Mouse (Mus musculus) adrenal gland, postnatal 25 days (tissue): Measurements from ENCODE around the gene Catsperg1. TPM values are rescaled to one million over a fixed set of nuclear protein-coding genes. Genes with fewer than 3 reads are reported as not detected.
"Not testable (repeated sequence)": the region's sequence is repeated elsewhere in the genome, so short reads cannot be mapped to it uniquely, and the experiment has no call there.

ENCODE experiments used
- DNase-seq: peaks from one replicate; pipeline ENCODE4 v3.0.0; 2021; ENCODE audit warnings: mixed read lengths
- total RNA-seq: library from RNA; stranded (reverse); gene quantifications from 2 replicates; pipeline ENCODE4 v1.2.3, GENCODE M21; 2021

The Catsperg1 gene
- total RNA-seq, 1 experiment from 2014 or later = 2.8 TPM

DNA sequence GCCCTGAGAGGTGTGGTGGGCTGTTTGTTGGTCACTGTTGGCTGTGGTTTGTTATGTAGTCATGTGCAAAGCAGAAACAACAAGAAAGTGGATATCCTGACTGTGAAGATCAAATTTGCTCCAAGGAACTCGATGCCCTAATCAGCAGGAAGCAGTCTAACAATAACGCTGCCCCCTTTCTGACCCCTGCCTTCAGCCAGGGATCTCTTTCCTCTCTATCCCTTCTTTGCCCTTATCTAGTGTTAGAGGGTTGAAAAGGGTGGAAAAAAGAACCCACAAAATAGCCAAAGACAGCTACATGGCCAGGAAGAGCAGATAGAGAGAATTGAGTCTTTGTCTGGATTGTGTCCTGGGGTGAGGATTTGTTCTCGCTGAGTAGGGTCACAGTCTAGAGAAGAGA, 16.7 kb upstream of the Catsperg1 start:
- DNase-seq = no peak

DNA sequence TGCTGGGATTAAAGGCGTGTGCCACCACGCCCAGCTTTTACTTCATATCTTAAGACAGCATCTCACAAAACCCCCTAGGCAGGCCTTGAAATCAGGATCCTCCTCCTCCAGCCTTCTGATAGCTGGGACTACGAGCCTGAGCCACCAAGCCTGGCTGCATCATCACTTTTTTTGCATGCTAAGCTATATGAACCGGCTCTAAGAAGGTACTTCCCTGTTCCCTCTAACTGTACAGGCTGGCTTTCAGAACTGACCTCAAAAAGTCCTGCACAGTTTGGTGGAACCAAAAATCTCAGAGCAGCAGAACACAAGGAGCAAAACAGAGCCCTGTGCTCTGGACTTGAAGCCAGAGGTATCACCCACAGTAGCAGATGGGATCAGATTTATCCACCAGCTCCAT, 14.4 kb upstream of the Catsperg1 start:
- DNase-seq = no peak

DNA sequence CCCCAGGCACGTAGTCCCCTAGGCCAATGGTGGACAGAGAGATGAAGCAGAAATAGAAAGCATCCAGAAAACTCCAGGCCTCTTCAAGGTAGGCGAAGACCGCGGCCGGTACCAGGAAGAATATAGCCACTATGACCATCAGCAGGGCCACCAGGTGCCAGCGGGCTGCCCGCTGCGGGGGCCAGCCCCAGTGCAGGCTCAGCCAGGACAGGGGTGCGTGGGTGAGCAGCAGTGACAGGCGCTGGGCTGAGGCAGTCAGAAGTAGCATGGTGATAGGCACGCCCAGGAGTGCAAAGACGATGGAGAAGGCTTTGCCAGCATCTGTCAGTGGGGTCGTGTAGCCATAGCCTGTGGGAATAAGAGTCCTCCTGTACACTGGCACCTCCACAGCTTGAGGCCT, 11.7 kb upstream of the Catsperg1 start:
- DNase-seq = no peak

DNA sequence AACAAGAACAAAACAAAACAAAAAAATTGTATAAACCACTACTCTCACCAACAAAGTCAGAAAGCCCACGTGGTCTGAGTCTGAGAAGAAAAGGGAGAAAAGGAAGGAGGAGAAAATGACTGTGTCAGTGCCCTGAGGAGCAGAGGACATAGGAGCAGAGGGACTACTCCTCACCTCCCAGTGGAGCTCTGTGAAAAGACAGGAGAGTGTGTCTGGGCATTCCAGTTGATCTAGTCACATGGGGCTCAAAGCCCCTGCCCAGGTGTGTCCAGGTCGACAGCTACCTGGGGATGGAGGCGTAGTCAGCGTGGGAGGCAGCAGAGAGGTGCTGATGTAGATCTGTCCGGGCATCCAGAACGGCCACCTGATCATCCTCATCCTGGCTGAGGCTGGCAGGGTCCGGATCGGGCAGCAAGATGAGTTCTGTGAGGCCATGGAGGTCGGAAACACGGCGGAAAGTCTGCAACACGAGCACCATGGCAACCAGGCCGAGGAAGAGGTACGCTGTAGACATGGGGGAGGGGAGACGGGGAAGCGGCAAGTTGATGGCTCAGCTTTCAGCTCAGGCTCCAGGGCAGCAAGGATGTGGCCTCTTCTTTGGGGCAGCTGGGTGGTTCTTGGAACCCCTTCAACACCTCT, 11.0 kb upstream of the Catsperg1 start:
- no peak for DNase-seq

DNA sequence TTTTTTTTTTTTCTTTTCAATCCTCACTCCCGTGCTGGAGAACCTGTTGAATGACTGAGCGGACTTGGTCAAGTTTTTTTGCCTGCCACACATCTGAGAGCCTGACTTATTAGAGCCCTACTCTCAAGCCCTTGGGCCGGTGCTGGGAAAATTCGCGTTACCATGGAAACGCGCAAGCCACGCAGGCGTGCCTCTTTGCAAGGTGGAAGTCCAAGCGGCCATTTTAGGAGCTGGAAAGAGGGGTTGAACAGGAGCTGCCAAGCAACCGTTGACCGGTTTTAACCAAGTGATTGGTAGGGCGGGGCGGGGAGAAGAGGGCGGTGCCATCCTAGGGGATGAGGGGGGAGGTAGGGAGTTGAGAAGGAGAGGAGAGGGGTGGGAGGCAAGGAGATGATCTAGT, 1.0 kb upstream of the Catsperg1 start:
- no peak for DNase-seq

DNA sequence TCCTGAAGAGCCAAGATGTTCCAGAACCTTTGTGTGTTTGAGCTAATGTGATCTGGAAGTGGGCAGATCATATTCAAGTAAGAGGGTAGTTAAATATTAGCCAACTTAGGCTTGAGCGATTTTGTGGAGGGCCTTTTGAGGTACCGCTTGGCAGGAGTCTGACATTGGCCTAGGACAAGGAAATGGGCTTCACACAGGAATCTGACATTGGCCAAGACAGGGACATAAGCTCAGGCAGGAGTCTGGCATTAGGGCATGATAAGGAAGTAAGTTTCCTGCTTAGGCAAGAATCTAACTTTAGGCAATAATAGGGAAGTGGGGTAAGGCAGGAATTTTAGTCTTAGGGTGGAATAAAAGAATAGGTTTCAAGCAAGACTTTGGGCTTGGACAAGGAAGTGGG, 401 bp upstream of the Catsperg1 start:
- no peak for DNase-seq

DNA sequence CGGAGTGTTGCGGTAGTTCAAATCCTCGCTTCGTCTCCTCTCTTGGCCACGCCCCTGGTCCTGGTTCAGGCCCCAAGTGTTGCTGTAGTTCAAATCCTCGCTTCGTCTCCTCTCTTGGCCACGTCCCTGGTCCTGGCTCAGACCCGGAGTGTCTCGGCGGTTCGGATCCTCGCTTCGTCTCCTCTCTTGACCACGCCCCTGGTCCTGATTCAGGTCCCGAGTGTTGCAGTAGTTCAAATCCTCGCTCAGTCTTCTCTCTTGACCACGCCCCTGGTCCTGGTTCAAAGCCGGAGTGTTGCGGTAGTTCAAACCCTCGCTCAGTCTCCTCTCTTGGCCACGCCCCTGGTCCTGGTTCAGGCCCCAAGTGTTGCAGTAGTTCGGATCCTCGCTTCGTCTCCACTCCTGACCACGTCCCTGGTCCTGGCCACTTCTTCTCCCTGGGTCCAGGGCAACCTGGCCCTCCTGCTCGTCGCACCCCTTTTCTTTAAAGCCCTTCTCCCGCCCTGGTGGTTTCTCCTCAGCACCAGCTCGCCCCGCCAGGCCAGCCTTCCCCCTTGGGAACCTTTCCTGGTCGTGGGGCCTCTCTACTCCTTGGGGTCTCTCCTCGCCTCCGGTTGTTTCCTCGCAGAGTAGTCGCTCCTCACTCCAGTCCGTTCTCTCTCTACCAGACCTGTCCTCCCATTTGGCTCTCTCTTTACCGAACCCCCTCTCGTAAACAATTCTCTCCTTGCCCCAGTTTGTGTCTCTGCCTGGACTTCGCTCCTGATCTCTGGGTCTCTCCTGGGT, 867 bp downstream of the Catsperg1 start:
- DNase-seq = not testable (repeated sequence)

DNA sequence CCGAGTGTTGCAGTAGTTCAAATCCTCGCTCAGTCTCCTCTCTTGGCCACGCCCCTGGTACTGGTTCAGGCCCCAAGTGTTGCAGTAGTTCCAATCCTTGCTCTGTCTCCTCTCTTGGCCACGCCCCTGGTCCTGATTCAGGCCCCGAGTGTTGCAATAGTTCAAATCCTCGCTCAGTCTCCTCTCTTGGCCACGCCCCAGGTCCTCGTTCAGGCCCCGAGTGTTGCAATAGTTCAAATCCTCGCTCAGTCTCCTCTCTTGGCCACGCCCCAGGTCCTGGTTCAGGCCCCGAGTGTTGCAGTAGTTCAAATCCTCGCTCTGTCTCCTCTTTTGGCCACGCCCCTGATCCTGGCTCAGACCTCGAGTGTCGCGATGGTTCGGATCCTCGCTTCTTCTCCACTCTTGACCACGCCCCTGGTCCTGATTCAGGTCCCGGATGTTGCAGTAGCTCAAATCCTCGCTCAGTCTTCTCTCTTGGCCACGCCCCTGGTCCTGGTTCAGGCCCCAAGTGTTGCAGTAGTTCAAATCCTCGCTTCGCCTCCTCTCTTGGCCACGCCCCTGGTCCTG, 1.6 kb downstream of the Catsperg1 start:
- DNase-seq = no peak

DNA sequence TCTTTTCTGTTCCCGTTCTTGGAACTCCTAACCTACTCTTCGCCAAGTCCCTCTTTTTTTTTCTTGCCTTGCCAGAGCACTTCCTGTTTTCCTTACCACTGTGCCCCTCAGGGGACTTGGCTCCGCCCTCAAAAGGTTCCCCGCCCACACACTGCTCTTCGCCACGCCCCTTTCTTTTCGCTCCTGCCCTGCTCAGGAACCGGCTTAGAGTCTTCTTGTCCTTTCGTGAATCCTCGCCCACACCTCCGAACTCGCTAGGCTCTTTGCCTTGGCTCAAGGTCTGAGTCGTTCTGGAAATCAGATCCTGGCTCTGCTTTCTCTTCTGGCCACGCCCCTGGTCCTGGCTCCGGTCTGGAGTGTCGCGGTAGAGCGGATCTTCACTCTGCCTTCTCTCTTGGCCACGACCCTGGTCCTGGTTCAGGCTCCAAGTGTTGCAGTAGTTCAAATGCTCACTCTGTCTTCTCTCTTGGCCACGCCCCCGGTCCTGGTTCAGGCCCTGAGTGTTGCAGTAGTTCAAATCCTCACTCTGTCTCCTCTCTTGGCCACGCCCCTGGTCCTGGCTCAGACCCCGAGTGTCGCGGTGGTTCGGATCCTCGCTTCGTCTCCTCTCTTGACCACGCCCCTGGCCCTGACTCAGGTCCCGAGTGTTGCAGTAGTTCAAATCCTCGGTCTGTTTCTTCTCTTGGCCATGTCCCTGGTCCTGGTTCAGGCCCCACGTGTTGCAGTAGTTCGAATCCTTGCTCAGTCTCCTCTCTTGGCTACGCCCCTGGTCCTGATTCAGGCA, 2.2 kb downstream of the Catsperg1 start:
- peak; percentile 71 for DNase-seq

DNA sequence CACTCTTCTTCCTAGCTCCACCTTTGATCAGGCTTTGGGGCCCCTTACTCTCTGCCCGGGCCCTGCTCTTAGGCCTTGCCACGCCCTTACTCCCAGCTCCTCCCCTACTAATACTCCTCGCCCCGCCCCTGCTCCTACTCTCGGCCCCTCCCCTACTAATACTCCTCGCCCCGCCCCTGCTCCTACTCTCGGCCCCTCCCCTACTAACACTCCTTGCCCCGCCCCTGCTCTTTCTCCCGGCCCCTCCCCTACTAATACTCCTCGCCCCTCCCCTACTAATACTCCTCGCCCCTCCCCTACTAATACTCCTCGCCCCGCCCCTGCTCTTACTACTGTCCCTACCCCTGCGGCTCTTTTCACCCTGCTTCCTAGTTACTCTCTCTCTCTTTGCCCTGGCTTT, 2.8 kb downstream of the Catsperg1 start:
- DNase-seq = peak; percentile 29

DNA sequence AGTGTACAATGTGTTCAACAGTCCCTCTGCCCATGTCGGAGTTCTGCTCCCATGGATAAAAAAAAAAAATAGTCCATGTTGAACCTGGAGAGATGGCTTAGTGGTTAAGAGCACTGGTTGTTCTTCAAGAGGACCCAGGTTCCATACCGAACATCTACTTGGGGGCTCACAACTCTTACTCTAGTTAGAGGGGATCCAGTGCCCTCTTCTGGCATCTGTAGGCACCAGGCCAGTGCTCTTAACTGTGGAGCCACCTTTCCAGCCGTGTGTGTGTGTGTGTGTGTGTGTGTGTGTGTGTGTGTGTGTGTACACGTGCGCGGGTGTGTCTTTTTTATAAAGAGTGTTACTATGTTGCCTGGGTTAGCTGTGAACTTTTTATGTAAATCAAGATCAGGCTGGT, 11.3 kb downstream of the Catsperg1 start:
- DNase-seq = no peak

DNA sequence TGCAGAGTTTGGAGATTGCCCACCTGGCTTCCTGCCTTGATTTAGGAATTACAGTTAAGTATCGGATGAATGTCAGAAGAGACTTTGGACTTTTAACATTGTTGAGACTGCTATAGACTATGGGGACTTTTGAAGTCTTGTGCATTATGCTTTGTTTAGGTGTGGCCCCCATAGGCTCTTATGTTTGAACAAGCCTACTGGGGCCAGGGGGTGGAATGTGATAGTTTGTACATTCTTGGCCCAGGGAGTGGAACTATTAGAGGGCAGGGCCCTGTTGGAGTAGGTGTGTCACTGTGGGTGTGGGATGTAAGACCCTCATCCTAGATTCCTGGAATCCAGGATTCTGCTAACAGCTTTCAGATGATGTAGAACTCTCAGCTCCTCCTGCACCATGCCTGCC, 19.6 kb downstream of the Catsperg1 start:
- DNase-seq = not testable (repeated sequence)

DNA sequence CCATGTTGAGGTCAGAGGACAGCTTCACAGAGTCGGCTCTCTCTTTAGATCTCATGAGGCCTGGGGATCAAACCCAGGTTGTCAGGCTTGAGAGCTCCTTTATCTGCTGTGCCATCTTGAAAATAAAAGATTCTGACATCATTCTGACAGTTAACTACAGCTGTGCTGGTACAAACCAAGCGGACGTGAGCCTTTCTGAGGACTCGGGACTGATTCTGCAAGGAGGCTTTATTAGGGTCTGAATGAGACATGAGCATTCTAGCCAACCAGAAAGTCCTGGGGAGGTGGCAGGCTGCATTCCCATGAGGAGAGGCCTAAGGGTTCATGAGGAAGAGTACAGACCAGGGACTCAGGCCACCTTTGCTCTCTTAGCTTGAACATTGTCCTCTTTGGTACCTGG, 32.5 kb downstream of the Catsperg1 start:
- not testable (repeated sequence) for DNase-seq

DNA sequence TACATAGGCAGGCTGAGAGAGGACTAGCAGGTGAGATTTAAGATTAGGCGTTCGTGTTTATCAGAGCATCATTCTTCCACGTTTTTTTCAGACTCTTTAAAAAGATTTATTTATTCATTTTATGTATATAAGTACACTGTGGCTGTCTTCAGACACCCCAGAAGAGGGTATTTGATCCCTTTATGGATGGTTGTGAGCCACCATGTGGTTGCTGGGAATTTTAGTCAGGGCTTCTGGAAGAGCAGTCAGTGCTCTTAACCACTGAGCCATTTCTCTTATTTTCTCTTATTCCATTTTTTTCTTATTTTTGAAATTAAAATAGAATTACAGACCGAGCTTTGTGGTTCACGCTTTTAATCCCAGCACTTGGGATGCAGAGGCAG, 33.0 kb downstream of the Catsperg1 start:
- no peak for DNase-seq

DNA sequence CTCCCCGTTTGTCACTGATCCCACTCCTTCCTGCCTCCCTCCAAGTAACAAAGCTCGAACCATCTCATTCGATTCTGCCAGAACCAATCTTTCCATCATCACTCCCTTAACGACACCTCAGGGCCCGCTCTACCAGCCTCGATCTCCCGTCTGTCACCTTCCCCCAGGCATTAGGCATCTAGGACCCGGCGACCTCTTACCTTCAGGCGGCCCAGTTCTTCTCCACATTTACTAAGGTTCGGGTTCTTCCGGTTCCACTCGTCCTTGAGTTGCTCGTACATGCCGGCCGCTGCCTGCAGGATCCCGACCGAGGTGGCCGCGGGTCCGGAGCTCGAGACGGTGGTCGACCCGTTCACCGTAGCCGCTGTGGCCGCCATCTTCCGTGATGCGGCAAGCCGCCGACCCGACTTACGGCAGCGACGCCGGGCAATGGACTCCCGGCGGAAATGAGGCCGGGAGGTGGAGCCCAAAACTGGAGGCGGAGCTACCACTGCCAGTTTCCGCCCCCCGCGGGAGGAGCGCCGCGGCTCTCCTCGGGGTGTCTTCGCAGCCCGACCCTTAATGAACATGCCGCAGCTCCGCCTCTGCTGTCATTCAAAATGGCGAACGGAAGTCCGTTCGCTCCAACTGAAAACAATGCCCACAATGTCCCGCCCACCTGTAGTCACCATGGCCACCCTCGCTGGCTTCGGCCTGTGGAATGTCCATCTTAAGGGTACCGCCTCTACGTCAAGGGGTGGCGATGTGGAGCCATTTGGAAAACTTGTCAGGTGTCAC, 33.6 kb downstream of the Catsperg1 start, which contains the start of gene Psmd8:
Psmd8 (minus strand) TSS at position 625 of the 777 bp plus-strand sequence.
- peak; percentile 95 for DNase-seq

DNA sequence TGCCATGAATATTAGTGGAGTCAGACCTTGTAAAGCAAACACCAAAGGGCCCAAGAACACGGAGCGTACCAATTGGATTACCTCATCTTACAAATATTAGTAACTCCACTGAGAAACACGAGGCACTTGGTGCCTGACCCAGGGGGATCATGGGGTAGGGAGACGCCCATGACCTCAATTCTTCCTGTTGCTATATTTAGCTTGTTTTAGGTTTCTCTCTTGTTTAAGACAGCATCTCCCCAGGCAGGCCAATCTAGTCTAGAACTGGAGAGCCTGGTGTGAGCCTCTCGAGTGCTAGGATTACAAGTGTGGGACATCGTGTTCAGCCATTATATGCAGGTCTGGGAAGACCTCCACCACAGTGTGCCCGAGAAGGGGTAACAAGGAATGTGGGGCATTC, 34.5 kb downstream of the Catsperg1 start:
- DNase-seq = no peak

DNA sequence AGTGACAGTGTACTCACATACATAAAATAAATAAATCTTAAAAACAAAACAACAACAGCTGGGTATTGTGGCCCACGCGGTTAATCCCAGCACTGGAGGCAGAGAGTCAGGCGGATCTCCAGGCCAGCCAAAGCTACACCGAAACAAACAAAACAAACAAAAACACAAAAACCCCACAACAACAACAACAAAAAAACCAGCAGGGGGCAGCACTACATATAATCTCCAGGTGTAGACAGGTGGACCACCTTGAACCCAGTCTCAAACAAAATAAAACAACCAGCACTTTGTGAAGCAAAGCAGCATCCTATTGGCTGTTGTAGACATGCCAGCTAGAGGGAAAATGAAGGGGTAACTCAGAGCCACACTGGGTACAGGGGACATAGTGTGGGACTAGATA, 35.7 kb downstream of the Catsperg1 start:
- DNase-seq = no peak

DNA sequence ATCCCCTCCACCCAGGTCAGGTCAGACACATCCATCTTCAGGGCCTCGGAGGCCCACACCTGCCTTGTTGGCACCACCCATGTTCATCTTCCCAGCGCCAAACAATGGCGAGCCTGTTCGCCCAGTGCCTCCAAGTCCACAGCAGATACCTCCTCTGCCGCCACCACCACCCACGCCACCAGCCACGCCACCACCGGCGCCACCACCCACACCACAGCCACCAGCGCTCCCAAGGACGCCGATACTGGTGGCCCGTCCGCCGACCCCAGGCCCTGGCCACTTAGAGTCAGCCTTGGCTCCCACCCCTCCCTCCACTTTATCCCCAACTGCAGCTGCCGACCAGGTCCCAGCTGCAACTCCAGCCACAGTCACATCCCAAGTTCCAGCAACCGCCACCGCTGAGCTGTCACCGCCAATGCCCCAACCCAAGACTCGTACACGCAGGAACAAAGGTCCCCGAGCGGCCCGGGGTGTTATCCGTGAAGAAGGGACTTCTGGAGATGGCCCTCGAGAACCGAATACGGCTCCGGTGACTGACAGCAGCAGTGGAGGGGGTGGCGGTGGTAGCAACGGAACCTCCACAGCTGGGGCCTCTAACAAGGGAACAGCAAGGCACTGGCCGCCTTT, 41.3 kb downstream of the Catsperg1 start:
- DNase-seq = peak; percentile 20

DNA sequence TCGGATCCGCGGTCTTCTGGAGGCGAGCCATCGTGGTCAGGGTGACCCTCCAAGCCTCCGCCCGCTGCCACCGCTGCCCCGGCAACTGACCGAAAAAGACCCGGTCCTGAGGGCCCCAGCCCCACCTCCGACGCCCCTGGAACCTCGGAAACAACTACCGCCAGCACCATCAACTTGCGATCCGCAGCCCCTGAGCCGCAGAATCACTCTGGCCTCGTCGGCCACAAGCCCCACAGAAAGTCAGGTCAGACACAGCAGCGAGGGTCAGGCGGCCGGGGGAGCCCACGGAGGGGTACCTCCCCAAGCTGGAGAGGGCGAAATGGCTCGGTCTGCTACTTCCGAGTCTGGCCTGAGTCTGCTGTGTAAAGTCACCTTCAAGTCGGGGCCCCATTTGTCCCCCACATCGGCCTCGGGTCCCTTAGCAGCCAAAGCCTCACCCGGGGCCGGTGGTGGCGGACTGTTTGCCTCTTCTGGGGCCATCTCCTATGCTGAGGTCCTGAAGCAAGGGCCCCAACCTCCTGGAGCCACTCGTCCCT, 42.2 kb downstream of the Catsperg1 start:
- DNase-seq = no peak

DNA sequence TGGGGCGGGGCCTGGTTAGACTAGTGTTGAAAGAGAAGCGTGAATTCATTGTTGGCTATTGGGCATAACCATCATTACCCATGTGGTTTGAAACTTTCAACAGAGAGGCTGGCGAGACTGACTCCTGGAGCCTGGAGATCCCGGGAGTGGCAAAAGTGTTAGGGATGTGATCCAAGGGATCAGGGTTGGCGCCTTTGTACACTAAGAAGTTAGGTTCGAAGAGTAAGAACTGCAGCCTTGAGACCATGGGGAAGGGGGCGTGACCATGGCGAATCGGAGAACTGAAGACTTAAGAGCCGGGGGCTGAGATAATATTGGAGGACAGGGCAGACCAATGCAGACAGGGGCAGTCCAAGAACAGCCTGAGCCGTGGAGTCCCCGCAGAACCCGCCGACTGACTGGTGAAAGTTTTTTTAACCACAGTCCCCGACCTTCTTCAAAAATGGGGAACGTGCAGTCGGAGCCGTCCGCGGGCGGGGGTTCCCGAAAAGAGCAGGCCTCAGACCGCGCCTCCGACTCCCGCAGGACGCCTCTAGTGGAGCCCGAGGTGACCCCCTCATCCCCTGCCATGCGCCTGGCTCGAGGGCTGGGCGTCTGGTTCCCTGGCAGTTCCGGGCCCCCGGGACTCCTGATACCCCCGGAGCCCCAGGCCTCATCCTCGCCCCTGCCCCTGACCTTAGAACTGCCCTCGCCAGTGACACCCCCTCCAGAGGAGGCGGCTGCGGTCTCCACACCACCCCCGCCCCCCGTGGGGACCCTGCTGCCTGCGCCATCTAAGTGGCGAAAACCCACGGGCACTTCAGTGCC, 42.9 kb downstream of the Catsperg1 start:
- peak; percentile 30 for DNase-seq
